In genomic region chr7:27285698-27286066, GRCm38 (mm10) we compare ENCODE assay signal across 9 mouse cellular contexts. TPM values are rescaled to one million over a fixed set of nuclear protein-coding genes. Genes with fewer than 3 reads are reported as not detected.
DNase-seq lines count a peak whose midpoint lies in the region; ATAC-seq and TF ChIP-seq lines count a peak whose summit lies in the region.
"Had no signal": no experiment of that assay in that cellular context is flagged by ENCODE, and none has a peak within 500 bp of the region (broad histone marks: within the 10 kb centered on the region; RNA-seq: fewer than 3 reads in every experiment).

No protein-coding gene starts in this region.

- peaks cover 16% of the 10 kb centered on the region for H3K36me3 ChIP-seq in hindbrain, postnatal 0 days (ENCODE audit: insufficient read depth, low read length)
- H3K36me3 ChIP-seq in limb, embryonic 10.5 days = peaks cover 11% of the 10 kb centered on the region
- H3K36me3 ChIP-seq in midbrain, embryonic 10.5 days = peaks cover 21% of the 10 kb centered on the region
- H3K36me3 ChIP-seq in stomach, embryonic 14.5 days (ENCODE audit: control insufficient read depth, insufficient read depth, low read length) = peaks cover 4% of the 10 kb centered on the region

- 6% methylated on average over 8 of the region's 8 CpGs for WGBS in hindbrain, postnatal 0 days
- WGBS in limb, embryonic 10.5 days = 5% methylated on average over 8 of the region's 8 CpGs
- WGBS in midbrain, embryonic 10.5 days = 6% methylated on average over 8 of the region's 8 CpGs
- WGBS in stomach, embryonic 14.5 days = 5% methylated on average over 8 of the region's 8 CpGs

- H3K4me3 ChIP-seq in gastrocnemius, adult 2 months = no peak overlapping the region
- no peak overlapping the region for H3K4me3 ChIP-seq in hindbrain, postnatal 0 days (ENCODE audit: low read length)
- peak overlapping the region; percentile 36 for H3K4me3 ChIP-seq in limb, embryonic 10.5 days
- peak overlapping the region; percentile 41 for H3K4me3 ChIP-seq in midbrain, embryonic 10.5 days
- no peak overlapping the region for H3K4me3 ChIP-seq in stomach, embryonic 14.5 days (ENCODE audit: low read depth, low read length)
- H3K4me3 ChIP-seq: erythroblast, embryonic 14.5 days had no signal

- H3K4me1 ChIP-seq in hindbrain, postnatal 0 days (ENCODE audit: insufficient read depth, low read length) = no peaks in the 10 kb centered on the region
- peaks cover 11% of the 10 kb centered on the region for H3K4me1 ChIP-seq in limb, embryonic 10.5 days
- H3K4me1 ChIP-seq in midbrain, embryonic 10.5 days = peaks cover 24% of the 10 kb centered on the region
- no peaks in the 10 kb centered on the region for H3K4me1 ChIP-seq in stomach, embryonic 14.5 days (ENCODE audit: control insufficient read depth, insufficient read depth, low read length)

- peak; percentile 72 for TF ChIP-seq CTCF in gastrocnemius, adult 2 months (IDR thresholded peaks at IDR 0.05)
- TF ChIP-seq CTCF in hindbrain, postnatal 0 days (IDR thresholded peaks at IDR 0.05; ENCODE audit: low read depth) = peak; percentile 90

- intact Hi-C loops in gastrocnemius, adult 2 months (cut with DNase I) = loop anchor here (2.0 kb wide), 1 partner anchor 153 kb away; no protein-coding TSS in a partner anchor

- ATAC-seq in hindbrain, postnatal 0 days = peak; percentile 84
- peak; percentile 59; the same call in 1 of the 2 replicates for ATAC-seq in stomach, embryonic 14.5 days (ENCODE audit: insufficient number of reproducible peaks, insufficient read depth, low FRiP score, low read depth)

- peak overlapping the region; percentile 45 for H3K4me2 ChIP-seq in hindbrain, postnatal 0 days (ENCODE audit: low read depth, low read length)
- peak overlapping the region; percentile 16; the same call in 1 of the 2 replicates for H3K4me2 ChIP-seq in stomach, embryonic 14.5 days (replicated peaks; ENCODE audit: low read depth, low read length)

- no peak overlapping the region for H3K9ac ChIP-seq in hindbrain, postnatal 0 days (replicated peaks; ENCODE audit: low read length)
- no peak overlapping the region for H3K9ac ChIP-seq in stomach, embryonic 14.5 days (replicated peaks; ENCODE audit: low read depth, low read length)

- no peaks in the 10 kb centered on the region for H3K9me3 ChIP-seq in hindbrain, postnatal 0 days (ENCODE audit: low read length)
- H3K9me3 ChIP-seq in limb, embryonic 10.5 days (replicated peaks) = no peaks in the 10 kb centered on the region
- no peaks in the 10 kb centered on the region for H3K9me3 ChIP-seq in midbrain, embryonic 10.5 days (replicated peaks)
- H3K9me3 ChIP-seq in stomach, embryonic 14.5 days (ENCODE audit: control insufficient read depth, low read depth, low read length) = peaks cover 2% of the 10 kb centered on the region; the same call in 1 of the 2 replicates

- no peaks in the 10 kb centered on the region for H3K27me3 ChIP-seq in hindbrain, postnatal 0 days (ENCODE audit: insufficient read depth, low read length)
- peaks cover 23% of the 10 kb centered on the region for H3K27me3 ChIP-seq in limb, embryonic 10.5 days (ENCODE audit: low read depth, poor library complexity, severe bottlenecking)
- H3K27me3 ChIP-seq in midbrain, embryonic 10.5 days (ENCODE audit: low read depth, poor library complexity, severe bottlenecking) = peaks cover 11% of the 10 kb centered on the region
- H3K27me3 ChIP-seq in stomach, embryonic 14.5 days (ENCODE audit: control insufficient read depth, insufficient read depth, low read length) = no peaks in the 10 kb centered on the region

- H3K27ac ChIP-seq in gastrocnemius, adult 2 months = peak overlapping the region; percentile 60; the same call in 1 of the 2 replicates
- H3K27ac ChIP-seq in hindbrain, postnatal 0 days = 0 out of 2 replicates have a peak overlapping the region, but pooled peaks have one; percentile 54
- peak overlapping the region; percentile 53; the same call in 1 of the 2 replicates for H3K27ac ChIP-seq in limb, embryonic 10.5 days
- H3K27ac ChIP-seq in midbrain, embryonic 10.5 days (replicated peaks) = peak overlapping the region; percentile 77
- no peak overlapping the region for H3K27ac ChIP-seq in stomach, embryonic 14.5 days (ENCODE audit: low read length)

- peak; percentile 44 for DNase-seq in urinary bladder, postnatal 25 days (ENCODE audit: low spot score)
- no peak for DNase-seq in urinary bladder, adult 18-20 months (ENCODE audit: low spot score in 2 of 2)
- DNase-seq in cerebellum, postnatal 25 days = peak; percentile 70 to 81
- peak; percentile 71 for DNase-seq in gastrocnemius, adult 2 months
- peak; percentile 82 for DNase-seq in hindbrain, postnatal 0 days (ENCODE audit: low spot score)
- peak; percentile 78 for DNase-seq in limb, embryonic 10.5 days (ENCODE audit: low spot score)
- peak; percentile 81 for DNase-seq in midbrain, embryonic 10.5 days (ENCODE audit: low spot score)

RNA-seq across cellular contexts. Expression of gene Numbl, which starts 27.4 kb away (rescaled TPM):
- 1 to 10 TPM; 3.8 to 4.2 TPM for total RNA-seq in gastrocnemius, adult 2 months (2021)
- 140 and 161 TPM in 2 replicates for total RNA-seq in hindbrain, postnatal 0 days (2014; rRNA removed)
- 55.9 and 59.5 TPM in 2 replicates for polyA plus RNA-seq in hindbrain, postnatal 0 days (2015; fragmentation: Nextera tagmentation; extraction: Ambion mirVana)
- 7.9 and 10.4 TPM in 2 replicates for polyA plus RNA-seq in limb, embryonic 10.5 days (2016; fragmentation: Nextera tagmentation; extraction: Ambion mirVana)
- polyA plus RNA-seq in midbrain, embryonic 10.5 days (2016; fragmentation: Nextera tagmentation; extraction: Ambion mirVana) = 21.0 and 25.7 TPM in 2 replicates
- 15.0 and 16.5 TPM in 2 replicates for polyA plus RNA-seq in stomach, embryonic 14.5 days (2014; fragmentation: Nextera tagmentation; extraction: Ambion mirVana)

RNA-seq across cellular contexts. Expression of gene Ltbp4, which starts 51.8 kb away (rescaled TPM):
- 10 to 100 TPM; 48.0 to 81.2 TPM for total RNA-seq in gastrocnemius, adult 2 months (2021)
- total RNA-seq in hindbrain, postnatal 0 days (2014; rRNA removed) = 34.8 and 41.2 TPM in 2 replicates
- 10.5 and 10.6 TPM in 2 replicates for polyA plus RNA-seq in hindbrain, postnatal 0 days (2015; fragmentation: Nextera tagmentation; extraction: Ambion mirVana)
- 6.7 and 10.6 TPM in 2 replicates for polyA plus RNA-seq in limb, embryonic 10.5 days (2016; fragmentation: Nextera tagmentation; extraction: Ambion mirVana)
- polyA plus RNA-seq in midbrain, embryonic 10.5 days (2016; fragmentation: Nextera tagmentation; extraction: Ambion mirVana) = 7.0 and 9.0 TPM in 2 replicates
- polyA plus RNA-seq in stomach, embryonic 14.5 days (2014; fragmentation: Nextera tagmentation; extraction: Ambion mirVana) = 178 and 189 TPM in 2 replicates

RNA-seq across cellular contexts. Expression of gene Coq8b, which starts 52.9 kb away (rescaled TPM):
- 1 to 10 TPM; 3.2 to 3.4 TPM for total RNA-seq in gastrocnemius, adult 2 months (2021)
- 26.5 and 27.6 TPM in 2 replicates for total RNA-seq in hindbrain, postnatal 0 days (2014; rRNA removed)
- 16.7 and 20.4 TPM in 2 replicates for polyA plus RNA-seq in hindbrain, postnatal 0 days (2015; fragmentation: Nextera tagmentation; extraction: Ambion mirVana)
- polyA plus RNA-seq in limb, embryonic 10.5 days (2016; fragmentation: Nextera tagmentation; extraction: Ambion mirVana) = 16.3 and 16.4 TPM in 2 replicates
- 23.1 and 24.1 TPM in 2 replicates for polyA plus RNA-seq in midbrain, embryonic 10.5 days (2016; fragmentation: Nextera tagmentation; extraction: Ambion mirVana)
- polyA plus RNA-seq in stomach, embryonic 14.5 days (2014; fragmentation: Nextera tagmentation; extraction: Ambion mirVana) = 19.7 and 20.5 TPM in 2 replicates

RNA-seq across cellular contexts. Expression of gene Itpkc, which starts 57.2 kb away (rescaled TPM):
- total RNA-seq in gastrocnemius, adult 2 months (2021) = 1 to 10 TPM; 3.9 to 4.3 TPM
- total RNA-seq in hindbrain, postnatal 0 days (2014; rRNA removed) = 14.3 and 18.8 TPM in 2 replicates
- 3.3 and 4.0 TPM in 2 replicates for polyA plus RNA-seq in hindbrain, postnatal 0 days (2015; fragmentation: Nextera tagmentation; extraction: Ambion mirVana)
- polyA plus RNA-seq in limb, embryonic 10.5 days (2016; fragmentation: Nextera tagmentation; extraction: Ambion mirVana) = 7.2 and 7.9 TPM in 2 replicates
- 5.3 and 5.9 TPM in 2 replicates for polyA plus RNA-seq in midbrain, embryonic 10.5 days (2016; fragmentation: Nextera tagmentation; extraction: Ambion mirVana)
- 8.5 and 10.8 TPM in 2 replicates for polyA plus RNA-seq in stomach, embryonic 14.5 days (2014; fragmentation: Nextera tagmentation; extraction: Ambion mirVana)

Comparison
In these comparisons a context has a peak if more than half of its experiments do, and no peak if none do; other contexts are left out.
1. DNase-seq: peak in urinary bladder, postnatal 25 days (single experiment), cerebellum, postnatal 25 days (2 of 2), gastrocnemius, adult 2 months (single experiment), hindbrain, postnatal 0 days (single experiment), limb, embryonic 10.5 days (single experiment) and midbrain, embryonic 10.5 days (single experiment); none in urinary bladder, adult 18-20 months (0 of 2).
2. H3K4me3 ChIP-seq: peak in limb, embryonic 10.5 days (single experiment) and midbrain, embryonic 10.5 days (single experiment); none in gastrocnemius, adult 2 months (single experiment), hindbrain, postnatal 0 days (single experiment) and stomach, embryonic 14.5 days (single experiment).
3. RNA of gene Ltbp4, which starts 51.8 kb away (polyA plus RNA-seq): 178 to 189 TPM in stomach, embryonic 14.5 days; 10.5 to 10.6 TPM in hindbrain, postnatal 0 days, 6.7 to 10.6 TPM in limb, embryonic 10.5 days and 7.0 to 9.0 TPM in midbrain, embryonic 10.5 days; every median in the first group is over 10 times any median in the second.